Mouse (Mus musculus) kidney, postnatal 4 days (tissue): ENCODE results near the gene Nr5a1.

Source experiments
- DNase-seq, 2 experiments: peaks; one replicate each; pipeline ENCODE4 v3.0.0; 2021; ENCODE audit warnings: mixed read lengths in 2 of 2

Gene Nr5a1

GRCm38 (mm10) chr2:38647201-38647606, 67.1 kb downstream of the Nr5a1 start:
- peak in 1 of 2 experiments; percentile 15 for DNase-seq

- DNase-seq, result peak; percentile 86 to 90
Measured at GRCm38 (mm10) chr2:38645936-38646335, 68.4 kb downstream of the Nr5a1 start.

GRCm38 (mm10) chr2:38643625-38644427, 70.5 kb downstream of the Nr5a1 start, which contains the start of gene Psmb7:
Psmb7 (minus strand) TSS chr2:38644087.
- DNase-seq, result peak; percentile 91 to 96
